Mouse (Mus musculus) midbrain, embryonic 15.5 days (tissue): ENCODE results near the gene Slco2a1. TPM values are rescaled to one million over a fixed set of nuclear protein-coding genes. Genes with fewer than 3 reads are reported as not detected.
A peak's percentile ranks its signal among the peaks of the same experiment; 100 is the strongest.

Experiments
- ATAC-seq: fragments of 200-750 bp; cut with Nextera tagmentation; replicated peaks from 2 replicates; pipeline ENCODE4 v1.8.0; 2017; ENCODE audit warnings: moderate TSS enrichment
- H3K27ac ChIP-seq: fragments of 300-500 bp; sonication (generic); 2 replicates; pipeline ENCODE4 v1.5.1; 2015; ENCODE audit warnings: mild to moderate bottlenecking, inconsistent platforms
- H3K27me3 ChIP-seq: fragments of 300-500 bp; sonication (generic); replicated peaks from 2 replicates; pipeline ENCODE4 v1.6.1; 2015; ENCODE audit warnings: inconsistent platforms
- H3K36me3 ChIP-seq: fragments of 300-500 bp; sonication (generic); replicated peaks from 2 replicates; pipeline ENCODE4 v1.6.1; 2015; ENCODE audit warnings: inconsistent platforms
- H3K4me1 ChIP-seq: fragments of 300-500 bp; sonication (generic); 2 replicates; pipeline ENCODE4 v1.6.1; 2015; ENCODE audit warnings: inconsistent platforms
- H3K4me2 ChIP-seq: fragments of 300-500 bp; sonication (generic); 2 replicates; pipeline ENCODE4 v1.6.1; 2015; ENCODE audit warnings: inconsistent platforms, mild to moderate bottlenecking, moderate library complexity
- H3K4me3 ChIP-seq: fragments of 300-500 bp; sonication (generic); 2 replicates; pipeline ENCODE4 v1.5.1; 2015; ENCODE audit warnings: mild to moderate bottlenecking, inconsistent platforms
- H3K9ac ChIP-seq: fragments of 300-500 bp; sonication (generic); 2 replicates; pipeline ENCODE4 v1.6.1; 2015; ENCODE audit warnings: mild to moderate bottlenecking, inconsistent platforms
- H3K9me3 ChIP-seq: fragments of 300-500 bp; sonication (generic); 2 replicates; pipeline ENCODE4 v1.6.1; 2016; ENCODE audit warnings: inconsistent platforms
- WGBS: fragments of 180-500 bp; shearing (Covaris S2); methylation state at CpG from one replicate; pipeline ENCODE4 v1.1.7; 2015; ENCODE audit warnings: mixed read lengths; 5-methylcytosine and 5-hydroxymethylcytosine counted together
- polyA plus RNA-seq: library from polyadenylated mRNA; unstranded; fragments of >200 nt; fragmentation: Nextera tagmentation; extraction: Ambion mirVana; gene quantifications from 2 replicates; pipeline ENCODE4 v1.2.1, GENCODE M21; 2015

The Slco2a1 gene
- polyA plus RNA-seq, 1 experiment from 2014 or later: 3.0 TPM

- ATAC-seq: no peak
Observed at GRCm38 (mm10) chr9:103076836-103077531, 88.5 kb downstream of the Slco2a1 start.

GRCm38 (mm10) chr9:103078194-103078691 is 89.7 kb downstream of the Slco2a1 start:
- H3K4me1 ChIP-seq: no peaks in the 10 kb centered on the region
- 89% methylated on average over 6 of the region's 6 CpGs for WGBS
- ATAC-seq: no peak
- no peak overlapping the region for H3K4me2 ChIP-seq
- H3K4me3 ChIP-seq: no peak overlapping the region
- H3K27me3 ChIP-seq: no peaks in the 10 kb centered on the region
- no peaks in the 10 kb centered on the region for H3K36me3 ChIP-seq
- H3K9me3 ChIP-seq: no peaks in the 10 kb centered on the region
- H3K9ac ChIP-seq: no peak overlapping the region
- no peak overlapping the region for H3K27ac ChIP-seq

More at GRCm38 (mm10) chr9:103076836-103077531, 88.5 kb downstream of the Slco2a1 start:
- no peaks in the 10 kb centered on the region for H3K36me3 ChIP-seq
- no peak overlapping the region for H3K4me2 ChIP-seq
- WGBS: 69% methylated on average over 21 of the region's 21 CpGs
- H3K9ac ChIP-seq: no peak overlapping the region
- H3K9me3 ChIP-seq: no peaks in the 10 kb centered on the region
- H3K27ac ChIP-seq: no peak overlapping the region
- no peaks in the 10 kb centered on the region for H3K4me1 ChIP-seq
- no peaks in the 10 kb centered on the region for H3K27me3 ChIP-seq
- H3K4me3 ChIP-seq: no peak overlapping the region

- H3K36me3 ChIP-seq: no peaks in the 10 kb centered on the region
- no peak overlapping the region for H3K9ac ChIP-seq
- H3K4me1 ChIP-seq: peaks cover 3% of the 10 kb centered on the region; the same call in 1 of the 2 replicates
- no peaks in the 10 kb centered on the region for H3K9me3 ChIP-seq
- no peak overlapping the region for H3K4me3 ChIP-seq
- no peaks in the 10 kb centered on the region for H3K27me3 ChIP-seq
- no peak for ATAC-seq
- no peak overlapping the region for H3K4me2 ChIP-seq
- 95% methylated on average over 3 of the region's 3 CpGs for WGBS
- no peak overlapping the region for H3K27ac ChIP-seq
Observed at GRCm38 (mm10) chr9:103080211-103080610, 91.7 kb downstream of the Slco2a1 start.

- H3K36me3 ChIP-seq: no peaks in the 10 kb centered on the region
- no peak overlapping the region for H3K9ac ChIP-seq
- H3K4me3 ChIP-seq: no peak overlapping the region
- H3K4me1 ChIP-seq: peaks cover 3% of the 10 kb centered on the region; the same call in 1 of the 2 replicates
- H3K27ac ChIP-seq: no peak overlapping the region
- no peak overlapping the region for H3K4me2 ChIP-seq
- WGBS: 79% methylated on average over 8 of the region's 8 CpGs
- no peaks in the 10 kb centered on the region for H3K27me3 ChIP-seq
- ATAC-seq: no peak
- no peaks in the 10 kb centered on the region for H3K9me3 ChIP-seq
Observed at GRCm38 (mm10) chr9:103082246-103082975, 93.9 kb downstream of the Slco2a1 start.

- no peaks in the 10 kb centered on the region for H3K36me3 ChIP-seq
- no peaks in the 10 kb centered on the region for H3K9me3 ChIP-seq
- H3K4me1 ChIP-seq: peaks cover 3% of the 10 kb centered on the region; the same call in 1 of the 2 replicates
- H3K27me3 ChIP-seq: no peaks in the 10 kb centered on the region
- WGBS: 60% methylated on average over 3 of the region's 3 CpGs
- no peak overlapping the region for H3K4me2 ChIP-seq
- H3K4me3 ChIP-seq: no peak overlapping the region
- no peak overlapping the region for H3K27ac ChIP-seq
- no peak for ATAC-seq
- no peak overlapping the region for H3K9ac ChIP-seq
Observed at GRCm38 (mm10) chr9:103083405-103083804, 94.9 kb downstream of the Slco2a1 start.

GRCm38 (mm10) chr9:103086736-103087135 is 98.2 kb downstream of the Slco2a1 start:
- Histone ChIP-seq H3K27ac (no peak overlapping the region), H3K4me2 (no peak overlapping the region), H3K27me3 (no peaks in the 10 kb centered on the region), H3K4me1 (peaks cover 3% of the 10 kb centered on the region; the same call in 1 of the 2 replicates), H3K36me3 (no peaks in the 10 kb centered on the region), H3K4me3 (no peak overlapping the region), H3K9me3 (no peaks in the 10 kb centered on the region), H3K9ac (no peak overlapping the region)
- no peak for ATAC-seq
- 86% methylated on average over 6 of the region's 6 CpGs for WGBS

GRCm38 (mm10) chr9:103087301-103087700 is 98.8 kb downstream of the Slco2a1 start:
- Histone ChIP-seq H3K4me1 (peaks cover 7% of the 10 kb centered on the region), H3K9ac (no peak overlapping the region), H3K4me2 (no peak overlapping the region), H3K4me3 (no peak overlapping the region), H3K36me3 (no peaks in the 10 kb centered on the region), H3K27ac (no peak overlapping the region), H3K9me3 (no peaks in the 10 kb centered on the region), H3K27me3 (no peaks in the 10 kb centered on the region)
- ATAC-seq: no peak
- 67% methylated on average over 8 of the region's 8 CpGs for WGBS

- Histone ChIP-seq H3K27ac (no peak overlapping the region), H3K4me1 (peaks cover 9% of the 10 kb centered on the region), H3K4me3 (no peak overlapping the region), H3K36me3 (no peaks in the 10 kb centered on the region), H3K27me3 (no peaks in the 10 kb centered on the region), H3K9me3 (no peaks in the 10 kb centered on the region), H3K4me2 (no peak overlapping the region), H3K9ac (no peak overlapping the region)
- ATAC-seq: no peak
- WGBS: 18% methylated on average over 2 of the region's 2 CpGs
Observed at GRCm38 (mm10) chr9:103088661-103089060, 100.1 kb downstream of the Slco2a1 start.

GRCm38 (mm10) chr9:103090116-103090875 is 101.8 kb downstream of the Slco2a1 start:
- Histone ChIP-seq H3K27ac (no peak overlapping the region), H3K36me3 (no peaks in the 10 kb centered on the region), H3K27me3 (no peaks in the 10 kb centered on the region), H3K4me1 (peaks cover 9% of the 10 kb centered on the region), H3K4me3 (no peak overlapping the region), H3K9ac (no peak overlapping the region), H3K9me3 (no peaks in the 10 kb centered on the region), H3K4me2 (no peak overlapping the region)
- ATAC-seq: no peak
- WGBS: 84% methylated on average over 9 of the region's 9 CpGs

- peaks cover 9% of the 10 kb centered on the region for H3K4me1 ChIP-seq
- no peaks in the 10 kb centered on the region for H3K9me3 ChIP-seq
- H3K36me3 ChIP-seq: no peaks in the 10 kb centered on the region
- no peak for ATAC-seq
- 82% methylated on average over 16 of the region's 16 CpGs for WGBS
- H3K27me3 ChIP-seq: no peaks in the 10 kb centered on the region
- no peak overlapping the region for H3K4me2 ChIP-seq
- H3K9ac ChIP-seq: no peak overlapping the region
- no peak overlapping the region for H3K4me3 ChIP-seq
- no peak overlapping the region for H3K27ac ChIP-seq
Observed at GRCm38 (mm10) chr9:103091039-103091883, 102.7 kb downstream of the Slco2a1 start.

- H3K9ac ChIP-seq: peak overlapping the region; percentile 59
- peaks cover 9% of the 10 kb centered on the region for H3K4me1 ChIP-seq
- WGBS: under 1% methylated on average over 19 of the region's 19 CpGs
- H3K9me3 ChIP-seq: no peaks in the 10 kb centered on the region
- H3K27ac ChIP-seq: peak overlapping the region; percentile 18; the same call in 1 of the 2 replicates
- ATAC-seq: peak; percentile 93
- H3K27me3 ChIP-seq: no peaks in the 10 kb centered on the region
- H3K36me3 ChIP-seq: no peaks in the 10 kb centered on the region
- peak overlapping the region; percentile 51 for H3K4me3 ChIP-seq
- peak overlapping the region; percentile 91 for H3K4me2 ChIP-seq
Observed at GRCm38 (mm10) chr9:103092248-103092647, 103.7 kb downstream of the Slco2a1 start.
